Mouse (Mus musculus) liver, postnatal 0 days (tissue): ENCODE data around the gene Sugt1.

ENCODE experiments used
- CTCF ChIP-seq: sonication (generic); IDR thresholded peaks from 2 replicates; pipeline ENCODE4 v1.5.1; 2016; ENCODE audit warnings: antibody characterized with exemption, low read depth
- EP300 ChIP-seq: IDR thresholded peaks from 2 replicates; pipeline ENCODE4 v1.6.1; 2016; ENCODE audit warnings: antibody characterized with exemption, low read depth, mild to moderate bottlenecking

DNA sequence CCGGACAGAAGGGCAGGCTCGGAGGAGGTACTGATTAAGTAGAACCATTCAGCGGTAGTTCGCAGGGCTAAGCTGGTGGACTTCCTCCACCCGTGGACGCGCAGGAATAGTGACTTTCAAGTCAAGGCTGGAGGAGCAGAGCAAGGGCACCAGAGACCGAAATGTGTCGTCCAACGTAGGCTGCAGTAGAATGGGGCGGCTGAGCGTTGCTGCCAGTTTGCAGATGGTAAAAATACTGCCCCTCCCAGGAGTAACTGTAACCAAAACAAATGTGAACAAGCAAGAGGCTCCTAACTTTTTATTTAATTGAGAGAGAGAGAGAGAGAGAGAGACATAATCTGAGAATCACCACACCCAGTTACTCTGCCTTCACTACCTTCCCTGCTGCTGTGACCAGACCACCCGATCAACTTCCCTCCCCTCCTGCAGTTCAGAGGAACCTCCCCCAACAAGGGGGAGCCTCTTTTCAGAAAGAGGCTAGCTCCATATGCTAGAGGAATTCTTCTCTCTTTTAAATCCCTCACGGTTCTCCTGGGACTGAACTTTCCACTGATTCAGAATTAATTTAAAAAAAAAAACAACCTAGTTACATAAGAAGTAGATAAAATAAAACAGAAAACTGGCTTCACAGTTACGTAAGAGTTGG is 89.7 kb downstream of the Sugt1 start:
- TF ChIP-seq CTCF (no peak), EP300 (no peak)
